Mouse (Mus musculus): Measurements from ENCODE around the gene Olfr772.
"Not testable (repeated sequence)": the region's sequence is repeated elsewhere in the genome, so short reads cannot be mapped to it uniquely, and the experiment has no call there.

Gene Olfr772

GRCm38 (mm10) chr10:129177821-129178220, at the start of gene Olfr772:
TSS of gene Olfr772 (minus strand) at chr10:129177921.
- DNase-seq = not testable (repeated sequence)

GRCm38 (mm10) chr10:129187319-129187718, 9.6 kb upstream of the Olfr772 start, which contains the start of gene Olfr773:
TSS of gene Olfr773 (minus strand) at chr10:129187419.
- DNase-seq = not testable (repeated sequence)

DNA sequence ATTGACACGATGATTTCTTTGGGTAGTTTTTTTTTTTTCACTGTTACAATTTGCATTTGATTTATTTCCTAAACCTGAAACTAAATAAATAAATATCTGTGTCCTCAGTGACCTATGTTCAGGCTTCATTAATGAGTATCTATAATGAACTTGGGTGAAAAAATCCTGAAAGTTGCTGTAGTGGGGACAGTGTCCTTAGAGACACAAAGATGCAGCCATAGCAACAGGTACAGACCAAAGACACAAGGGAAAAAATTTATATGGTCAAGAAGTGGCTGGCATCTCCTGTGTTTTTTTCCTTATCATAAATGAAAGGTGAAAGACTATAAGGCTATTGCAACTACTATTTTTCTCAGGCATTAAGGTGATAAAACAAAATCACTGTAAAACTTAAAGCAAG, 13.1 kb downstream of the Olfr772 start, which contains the start of gene Olfr771:
TSS of gene Olfr771 (minus strand) at position 101 of the 400 bp plus-strand sequence.
- no peak for DNase-seq

DNA sequence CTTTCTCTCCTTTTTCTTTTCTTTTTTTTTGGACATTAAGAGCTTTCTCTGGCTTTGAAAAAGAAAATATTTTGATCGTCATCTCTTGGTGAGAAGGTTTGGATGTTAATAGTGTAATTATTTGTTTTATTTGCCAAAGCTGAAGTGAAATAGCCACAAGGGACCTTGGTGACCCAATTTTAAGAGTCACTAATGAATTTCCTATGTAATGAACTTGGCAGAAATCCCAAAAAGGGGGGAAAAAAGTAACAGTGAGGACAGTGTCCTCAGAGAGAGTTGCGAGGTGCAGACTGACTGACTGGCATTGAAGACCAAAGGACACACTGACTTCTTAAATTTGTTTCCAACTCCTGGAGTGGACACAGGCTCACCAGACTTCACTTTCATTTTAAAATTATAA, 38.8 kb downstream of the Olfr772 start, which contains the start of gene Olfr770:
TSS of gene Olfr770 (minus strand) at position 101 of the 400 bp plus-strand sequence.
- no peak for DNase-seq
